Mouse (Mus musculus): ENCODE measurements around the gene Vmn2r54.

GRCm38 (mm10) chr7:12608688-12609087 is 31.4 kb downstream of the Vmn2r54 start, which contains the start of gene Vmn2r53:
- no peak for TF ChIP-seq CTCF (IDR thresholded peaks at IDR 0.05; ENCODE audit: low read depth)
- no peak for TF ChIP-seq EP300 (optimal IDR thresholded peaks at IDR 0.05)

Measured in stomach, postnatal 0 days (tissue).